9 mouse cellular contexts compared by ENCODE assay signal in the genomic region with DNA sequence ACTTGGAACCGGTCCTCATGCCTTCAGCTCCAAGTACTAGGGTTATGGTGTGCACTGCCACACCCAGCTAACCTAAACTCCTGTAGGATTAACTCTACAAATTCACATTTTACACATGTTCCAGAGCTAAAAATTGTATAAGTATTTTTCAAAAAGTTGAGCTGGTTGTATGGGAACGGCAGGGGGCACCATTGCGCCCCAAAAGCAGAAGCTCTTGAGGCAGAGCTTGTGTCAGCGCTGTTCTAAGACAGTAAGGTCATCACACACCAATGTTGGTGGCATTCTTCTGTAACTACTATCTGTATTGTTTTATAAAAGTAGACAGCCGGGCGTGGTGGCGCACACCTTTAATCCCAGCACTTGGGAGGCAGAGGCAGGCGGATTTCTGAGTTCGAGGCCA. TPM values are rescaled to one million over a fixed set of nuclear protein-coding genes. Genes with fewer than 3 reads are reported as not detected.
A peak's percentile ranks its signal among the peaks of the same experiment; 100 is the strongest.
DNase-seq lines count a peak whose midpoint lies in the region; ATAC-seq and TF ChIP-seq lines count a peak whose summit lies in the region.
"Had no signal": no experiment of that assay in that cellular context is flagged by ENCODE, and none has a peak within 500 bp of the region (broad histone marks: within the 10 kb centered on the region; RNA-seq: fewer than 3 reads in every experiment).

No protein-coding gene starts in this region.

- ATAC-seq in erythroblast, adult 5-6 weeks (replicated peaks; ENCODE audit: low FRiP score, poor library complexity, severe bottlenecking), result no peak
- no peak for ATAC-seq in frontal cortex, adult (ENCODE audit: low TSS enrichment)

- intact Hi-C loops in left cerebral cortex, adult 2 months (cut with DNase I), result loop anchor here (5.0 kb wide), 1 partner anchor 222 kb away; no protein-coding TSS in a partner anchor

- no peak for TF ChIP-seq POLR2A in bone marrow macrophage, adult 2 months (IDR thresholded peaks at IDR 0.05; ENCODE audit: borderline replicate concordance, low read depth, low read length)

- H3K4me1 ChIP-seq in bone marrow macrophage, adult 2 months (ENCODE audit: control insufficient read depth, insufficient read depth, low read length), result peaks cover 3% of the 10 kb centered on the region; the same call in 1 of the 2 replicates

- no peak overlapping the region for H3K27ac ChIP-seq in left cerebral cortex, adult 2 months
- H3K27ac ChIP-seq in bone marrow macrophage, adult 2 months (ENCODE audit: insufficient read depth, low read depth, low read length), result no peak overlapping the region

- TF ChIP-seq CTCF in left cerebral cortex, adult 2 months (IDR thresholded peaks at IDR 0.05), result peak; percentile 47
- TF ChIP-seq CTCF in bone marrow macrophage, adult 2 months (IDR thresholded peaks at IDR 0.05; ENCODE audit: low read depth, low read length), result peak; percentile 75

- DNase-seq in cerebellum, postnatal 14 days, result peak; percentile 12 to 13
- no peak for DNase-seq in cerebellum, postnatal 4 days (ENCODE audit: low spot score in 2 of 2)
- no peak for DNase-seq in left cerebral cortex, adult 2 months (ENCODE audit: extremely low spot score in 1 of 2, low spot score in 2 of 2)
- DNase-seq in left cerebral cortex, adult 11 months (ENCODE audit: low spot score), result no peak
- peak; percentile 76 for DNase-seq in naive thymus-derived CD4-positive, alpha-beta T cell, adult 2 months (ENCODE audit: low read depth)

- no peak overlapping the region for H3K4me3 ChIP-seq in left cerebral cortex, adult 2 months
- no peak overlapping the region for H3K4me3 ChIP-seq in bone marrow macrophage, adult 2 months (ENCODE audit: insufficient read depth, low read length)
- H3K4me3 ChIP-seq: myocyte had no signal

RNA-seq across cellular contexts. Expression of gene Bbs4, which starts 13.3 kb away (rescaled TPM):
- 10 to 100 TPM; 41.7 to 44.5 TPM for total RNA-seq in left cerebral cortex, adult 2 months (2021)
- polyA plus RNA-seq in bone marrow macrophage, adult 2 months (2012; ENCODE audit: insufficient read depth, insufficient read length, missing spikeins), result 5.7 and 5.9 TPM in 2 replicates
- total RNA-seq in erythroblast, adult 5-6 weeks (2015; ENCODE audit: low replicate concordance), result 2.5 and 6.1 TPM in 2 replicates
- 0.85 and 4.0 TPM in 2 replicates for total RNA-seq in erythroblast, adult 5-6 weeks (2017; ENCODE audit: low replicate concordance)

RNA-seq across cellular contexts. Expression of gene Adpgk, which starts 48.6 kb away (rescaled TPM):
- 10 to 100 TPM; 16.2 to 16.3 TPM for total RNA-seq in left cerebral cortex, adult 2 months (2021)
- 17.0 and 19.6 TPM in 2 replicates for polyA plus RNA-seq in bone marrow macrophage, adult 2 months (2012; ENCODE audit: insufficient read depth, insufficient read length, missing spikeins)
- 79.5 and 126 TPM in 2 replicates for total RNA-seq in erythroblast, adult 5-6 weeks (2015; ENCODE audit: low replicate concordance)
- total RNA-seq in erythroblast, adult 5-6 weeks (2017; ENCODE audit: low replicate concordance), result 71.7 and 75.5 TPM in 2 replicates

Comparison
In these comparisons a context has a peak if more than half of its experiments do, and no peak if none do; other contexts are left out.
1. DNase-seq: peak in cerebellum, postnatal 14 days (2 of 2) and naive thymus-derived CD4-positive, alpha-beta T cell, adult 2 months (single experiment); none in cerebellum, postnatal 4 days (0 of 2), left cerebral cortex, adult 2 months (0 of 2) and left cerebral cortex, adult 11 months (single experiment).
2. RNA of gene Bbs4, which starts 13.3 kb away (total RNA-seq): 41.7 to 44.5 TPM in left cerebral cortex, adult 2 months; 0.85 to 6.1 TPM in erythroblast, adult 5-6 weeks; every median in the first group is over 4 times any median in the second.
3. RNA of gene Adpgk, which starts 48.6 kb away (total RNA-seq): 71.7 to 126 TPM in erythroblast, adult 5-6 weeks; 16.2 to 16.3 TPM in left cerebral cortex, adult 2 months; every median in the first group is over 4 times any median in the second.